24 mouse cellular contexts compared by ENCODE assay signal in genomic region chr13:115017545-115017944, GRCm38 (mm10).
"Had no signal": no experiment of that assay in that cellular context is flagged by ENCODE, and none has a peak within 500 bp of the region (broad histone marks: within the 10 kb centered on the region; RNA-seq: fewer than 3 reads in every experiment).

No protein-coding gene starts in this region.

- DNase-seq: gastrocnemius, postnatal 25 days; heart, postnatal 36 days; kidney, adult 18-20 months; kidney, adult 8-10 months; kidney, postnatal 10 days; kidney, postnatal 25 days; kidney, postnatal 4 days; liver; liver, embryonic 13.5 days; liver, postnatal 0 days had no signal

- H3K27ac ChIP-seq: hindbrain, embryonic 10.5 days; hindbrain, embryonic 12.5 days; hindbrain, embryonic 14.5 days; intestine, embryonic 15.5 days; layer of hippocampus, adult 2 months; left cerebral cortex, adult 2 months; limb, embryonic 10.5 days; limb, embryonic 12.5 days; liver, embryonic 13.5 days; liver, embryonic 15.5 days had no signal

- H3K9me3 ChIP-seq: hindbrain, embryonic 10.5 days; hindbrain, embryonic 12.5 days; intestine, embryonic 15.5 days; limb, embryonic 10.5 days; limb, embryonic 12.5 days; liver, embryonic 13.5 days; liver, embryonic 15.5 days had no signal

- H3K4me1 ChIP-seq: hindbrain, embryonic 10.5 days; hindbrain, embryonic 12.5 days; intestine, embryonic 15.5 days; limb, embryonic 10.5 days; limb, embryonic 12.5 days; liver, embryonic 13.5 days; liver, embryonic 15.5 days had no signal

- ATAC-seq: forebrain, embryonic 16.5 days; hindbrain, embryonic 16.5 days; inflammation-experienced regulatory T-cells, adult 6 months; intestine, embryonic 15.5 days; intestine, postnatal 0 days; liver, postnatal 0 days had no signal

- H3K27me3 ChIP-seq: hindbrain, embryonic 12.5 days; intestine, embryonic 15.5 days; limb, embryonic 12.5 days; liver, embryonic 13.5 days; liver, embryonic 15.5 days had no signal

- H3K4me3 ChIP-seq: hindbrain, embryonic 10.5 days; hindbrain, embryonic 12.5 days; intestine, embryonic 15.5 days; layer of hippocampus, adult 2 months; left cerebral cortex, adult 2 months; limb, embryonic 10.5 days; limb, embryonic 12.5 days; liver, embryonic 13.5 days; liver, embryonic 15.5 days had no signal

- H3K9ac ChIP-seq: hindbrain, embryonic 12.5 days; hindbrain, embryonic 14.5 days; intestine, embryonic 15.5 days; limb, embryonic 12.5 days; liver, embryonic 13.5 days; liver, embryonic 15.5 days; liver, postnatal 0 days had no signal

- H3K36me3 ChIP-seq: hindbrain, embryonic 10.5 days; hindbrain, embryonic 12.5 days; intestine, embryonic 15.5 days; limb, embryonic 10.5 days; limb, embryonic 12.5 days; liver, embryonic 13.5 days; liver, embryonic 15.5 days had no signal

- H3K4me2 ChIP-seq: hindbrain, embryonic 12.5 days; hindbrain, embryonic 14.5 days; intestine, embryonic 15.5 days; limb, embryonic 12.5 days; liver, embryonic 11.5 days; liver, embryonic 13.5 days; liver, embryonic 15.5 days had no signal
